Mouse (Mus musculus): Measurements from ENCODE around the gene Haus8.
"Not testable (repeated sequence)": the region's sequence is repeated elsewhere in the genome, so short reads cannot be mapped to it uniquely, and the experiment has no call there.

Gene Haus8

DNA sequence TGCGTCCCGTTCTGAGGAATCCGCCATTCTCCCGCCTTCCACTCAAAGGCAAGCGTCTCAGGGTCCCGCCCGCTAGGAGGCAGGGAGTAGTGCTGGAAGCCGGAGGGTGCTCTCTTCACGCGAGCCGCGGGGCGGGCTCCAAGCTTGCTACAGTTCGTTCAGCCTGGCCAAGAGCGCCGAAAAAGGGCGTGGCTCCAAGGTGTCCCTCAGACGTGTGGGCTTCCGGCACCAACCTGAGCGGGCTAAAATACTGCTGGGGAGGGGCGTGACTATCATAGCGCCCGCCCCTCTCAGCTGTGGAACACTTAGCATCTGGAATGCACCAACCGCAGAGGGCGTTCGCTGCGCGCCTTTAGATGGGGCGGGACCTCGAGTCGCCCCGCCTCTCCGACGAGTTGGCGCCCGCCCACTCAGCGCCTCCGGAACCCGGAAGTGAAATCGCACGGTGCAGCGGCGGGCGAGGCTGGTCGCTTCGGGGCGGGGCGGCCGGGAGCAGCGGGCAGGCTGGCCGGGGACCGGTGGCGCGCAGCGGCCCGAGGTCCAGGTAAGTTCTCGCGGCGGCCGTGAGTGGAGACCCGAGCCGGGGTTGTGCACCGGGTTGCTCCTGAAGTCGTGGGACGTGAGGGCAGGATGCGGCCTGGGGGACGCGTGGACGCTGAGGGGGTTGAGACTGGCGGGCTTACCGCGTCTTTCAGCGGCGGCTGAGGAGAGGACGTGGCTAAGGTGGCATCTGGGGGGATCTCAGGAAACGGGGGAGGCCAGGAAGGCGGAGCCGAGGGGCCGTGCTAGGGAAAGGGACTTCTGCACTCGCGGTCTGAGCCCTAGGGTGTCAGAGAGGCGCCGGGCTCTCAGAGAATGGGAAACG lies at the start of gene Haus8, which contains the start of gene Myo9b:
Haus8 (minus strand) TSS at position 649 of the 865 bp plus-strand sequence.
Myo9b (plus strand) TSS at position 429 of the 865 bp plus-strand sequence.
- peak; percentile 100 for DNase-seq (ENCODE audit: low read depth)

DNA sequence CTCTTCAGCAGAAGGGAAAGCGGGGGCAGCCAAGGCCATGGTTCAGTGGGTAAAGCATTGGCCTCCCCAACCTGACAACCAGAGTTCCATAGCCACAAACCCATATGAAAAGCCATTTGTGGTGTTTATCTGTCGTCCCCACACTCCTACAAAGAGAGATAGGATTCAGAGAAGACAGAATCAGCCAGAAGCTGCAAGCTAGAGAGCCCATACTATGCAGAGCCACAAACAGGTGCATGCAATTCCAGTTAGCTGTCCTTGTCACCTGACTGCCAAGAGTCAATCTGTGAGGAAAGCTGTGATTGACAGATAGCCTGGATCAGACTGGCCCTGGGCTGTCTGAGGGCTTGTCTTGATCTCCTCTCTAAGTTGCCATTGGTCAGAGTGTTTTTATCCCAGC lies 47.0 kb upstream of the Haus8 start:
- DNase-seq (ENCODE audit: low read depth): not testable (repeated sequence)

DNA sequence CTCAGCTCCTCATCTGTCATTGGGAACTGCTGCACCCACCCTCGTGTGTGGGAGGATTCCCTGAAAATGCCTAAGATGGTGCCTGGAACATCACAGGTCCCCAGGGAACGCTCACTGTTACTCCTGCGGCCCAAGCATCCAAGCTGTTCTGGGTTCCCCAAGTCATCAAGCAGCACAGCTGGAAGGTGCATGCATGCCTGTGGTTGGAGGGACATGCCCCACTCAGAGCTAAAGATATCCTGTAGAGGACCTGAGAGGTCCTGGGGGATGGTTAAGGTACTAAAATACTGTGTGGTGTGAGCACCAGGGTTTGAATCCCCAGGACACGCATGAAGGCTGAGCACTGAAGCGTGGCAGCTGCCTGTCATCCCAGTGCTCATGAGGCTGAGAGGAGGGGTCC lies 45.9 kb upstream of the Haus8 start:
- not testable (repeated sequence) for DNase-seq (ENCODE audit: low read depth)

DNA sequence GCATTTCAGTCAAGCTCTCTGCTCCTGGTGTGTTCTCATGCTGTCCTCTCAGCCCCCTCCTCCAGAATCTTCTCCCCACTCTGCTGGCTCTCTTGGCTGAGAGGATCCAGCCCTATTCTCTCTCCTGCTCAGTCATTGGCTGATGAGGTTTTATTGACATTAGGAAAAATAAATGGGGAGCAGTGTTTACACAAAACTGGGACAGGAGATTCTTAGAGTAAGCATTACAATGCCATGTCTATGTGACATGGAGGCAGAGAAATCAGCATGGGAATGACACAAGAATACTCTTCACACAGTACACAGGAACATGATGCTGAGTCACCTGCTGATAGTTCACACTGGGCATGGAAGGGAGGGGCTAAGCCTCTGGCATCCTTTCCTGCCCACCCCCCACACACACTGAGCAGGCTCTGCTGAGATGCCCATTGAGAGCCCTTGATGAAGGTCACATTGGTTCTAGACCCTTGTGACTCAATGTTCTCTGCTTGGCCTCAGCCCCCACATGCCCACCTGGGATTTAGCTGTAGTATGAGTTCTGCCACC lies 43.8 kb upstream of the Haus8 start:
- DNase-seq (ENCODE audit: low read depth): no peak

DNA sequence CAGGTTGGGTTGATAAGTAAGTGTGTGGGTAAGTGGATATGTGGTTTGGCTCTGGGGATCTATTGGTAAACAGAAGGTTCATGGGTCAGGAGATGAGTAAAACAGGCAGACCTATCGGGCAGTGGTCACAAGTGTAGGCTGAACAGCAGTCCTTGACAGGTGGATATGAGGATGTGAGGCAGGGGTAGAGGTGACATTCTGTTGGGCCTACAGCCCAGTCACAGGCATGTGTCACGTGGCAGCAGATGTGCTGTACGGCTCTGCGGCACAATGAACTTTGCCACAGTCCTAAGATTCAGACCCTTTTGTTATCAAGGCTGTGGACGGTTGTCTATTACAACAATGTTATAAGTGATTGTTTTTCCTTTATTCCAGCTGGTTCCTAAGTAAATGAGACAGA lies 43.2 kb upstream of the Haus8 start:
- DNase-seq (ENCODE audit: low read depth): no peak

DNA sequence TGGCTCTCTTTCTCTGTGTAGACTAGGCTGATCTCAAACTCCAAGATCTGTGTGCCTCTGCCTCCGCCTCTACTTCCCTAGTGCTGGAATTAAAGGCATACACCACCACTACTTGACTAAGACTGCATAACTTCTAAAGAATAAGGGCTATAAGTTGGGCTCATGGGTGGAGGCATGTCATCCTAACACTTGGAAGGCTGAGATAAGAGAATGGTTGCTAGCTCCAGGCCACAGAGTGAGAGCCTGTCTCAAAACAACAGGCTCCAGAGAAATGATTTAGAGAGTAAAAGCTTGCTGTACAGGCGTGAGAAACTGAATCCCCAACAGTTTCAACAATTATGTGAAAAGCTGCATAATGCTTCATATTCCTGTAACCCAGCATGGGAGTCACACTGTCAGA lies 41.2 kb upstream of the Haus8 start:
- DNase-seq (ENCODE audit: low read depth): no peak

DNA sequence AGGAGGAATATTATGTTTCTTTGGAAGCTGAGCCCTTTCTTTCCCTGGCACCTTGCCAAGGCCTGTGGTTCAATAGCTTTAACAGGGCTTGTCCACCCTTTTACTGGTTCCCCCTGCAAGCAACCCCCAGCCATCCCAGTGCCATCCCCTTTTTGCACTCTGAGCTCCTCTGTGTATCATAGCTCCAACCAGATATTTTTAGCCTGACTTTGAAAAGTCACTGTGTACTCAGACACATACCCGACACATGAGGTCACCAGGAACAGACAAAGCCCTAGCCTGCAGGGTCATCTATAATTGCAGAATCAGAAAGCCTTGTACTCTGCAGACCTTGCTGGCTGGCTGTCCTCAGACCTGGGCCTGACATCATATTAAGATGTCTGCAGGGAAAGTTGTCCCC lies 40.0 kb upstream of the Haus8 start:
- no peak for DNase-seq (ENCODE audit: low read depth)

DNA sequence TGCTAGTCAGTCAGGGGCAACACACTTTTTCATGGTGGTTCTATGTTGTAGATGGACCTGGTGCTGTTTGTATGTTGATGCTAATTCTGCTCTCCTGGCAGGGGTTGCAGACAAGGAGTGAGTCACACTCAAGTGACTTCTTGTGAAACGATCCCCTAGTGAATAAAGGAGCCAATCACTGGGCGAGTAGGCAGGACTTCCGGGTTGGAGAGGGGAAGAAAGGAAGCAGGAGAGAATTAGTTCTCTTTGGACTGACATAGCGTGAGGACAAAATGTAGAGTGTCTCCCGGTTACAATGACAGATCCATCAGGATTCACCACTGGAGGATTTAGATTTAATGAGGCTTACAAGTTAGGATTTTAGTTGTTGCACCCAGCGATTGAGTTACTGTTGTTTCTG lies 37.7 kb upstream of the Haus8 start:
- no peak for DNase-seq (ENCODE audit: low read depth)

DNA sequence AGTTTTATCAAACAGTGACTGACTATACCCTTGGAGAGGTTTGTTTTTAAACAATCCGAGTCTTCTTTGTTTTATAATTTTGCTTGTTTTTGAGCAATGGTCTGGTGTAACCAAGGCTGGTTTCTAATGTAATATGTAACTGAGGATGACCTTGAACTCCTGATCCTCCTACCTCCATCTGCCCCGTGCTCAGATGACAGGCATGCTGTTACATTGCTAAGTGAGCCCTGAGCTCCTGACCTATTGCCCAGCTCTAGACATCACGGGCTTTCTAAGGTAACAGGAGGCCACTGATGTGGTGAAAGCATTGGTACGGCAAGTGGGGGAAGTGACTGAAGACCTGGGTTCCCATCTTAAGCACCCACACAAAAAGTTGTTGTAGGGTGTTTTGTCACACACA lies 35.2 kb upstream of the Haus8 start:
- DNase-seq (ENCODE audit: low read depth): no peak

DNA sequence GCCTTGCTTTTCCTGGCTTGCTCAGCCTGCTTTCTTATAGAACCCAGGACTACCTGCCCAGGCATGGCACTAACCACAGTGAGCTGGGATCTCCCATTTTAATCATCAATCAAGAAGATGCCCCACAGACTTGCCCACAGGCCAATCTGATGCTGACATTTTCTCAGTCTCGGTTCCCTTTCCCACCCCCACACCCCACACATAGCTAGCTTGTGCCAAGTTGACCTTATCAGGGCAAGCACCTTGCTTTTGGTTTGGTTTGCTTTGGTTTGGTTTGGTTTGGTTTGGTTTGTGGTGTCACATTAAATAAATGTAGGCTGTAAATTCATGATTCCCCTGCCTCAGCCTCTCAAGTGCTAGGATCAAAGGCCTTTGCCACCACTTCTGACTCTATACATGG lies 34.6 kb upstream of the Haus8 start:
- DNase-seq (ENCODE audit: low read depth): no peak

DNA sequence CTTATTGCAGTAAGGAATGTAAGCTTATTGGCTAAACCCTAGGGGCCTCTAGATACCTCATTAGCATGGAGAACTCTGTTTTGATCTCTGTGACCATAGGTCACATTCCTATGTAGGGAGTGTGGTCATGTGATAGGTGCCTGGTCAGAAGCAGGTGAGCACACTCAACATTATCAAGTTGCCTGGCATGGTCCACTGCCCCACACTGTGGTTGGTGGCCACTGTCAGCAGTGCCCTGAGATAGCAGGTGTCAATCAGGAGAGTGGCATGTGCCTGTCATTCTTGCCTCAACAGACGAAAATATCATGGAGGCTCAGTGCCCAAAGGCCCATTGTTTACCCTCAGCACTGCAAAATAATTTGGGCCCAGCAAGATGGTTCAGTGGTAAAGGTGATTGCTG lies 33.3 kb upstream of the Haus8 start:
- no peak for DNase-seq (ENCODE audit: low read depth)

DNA sequence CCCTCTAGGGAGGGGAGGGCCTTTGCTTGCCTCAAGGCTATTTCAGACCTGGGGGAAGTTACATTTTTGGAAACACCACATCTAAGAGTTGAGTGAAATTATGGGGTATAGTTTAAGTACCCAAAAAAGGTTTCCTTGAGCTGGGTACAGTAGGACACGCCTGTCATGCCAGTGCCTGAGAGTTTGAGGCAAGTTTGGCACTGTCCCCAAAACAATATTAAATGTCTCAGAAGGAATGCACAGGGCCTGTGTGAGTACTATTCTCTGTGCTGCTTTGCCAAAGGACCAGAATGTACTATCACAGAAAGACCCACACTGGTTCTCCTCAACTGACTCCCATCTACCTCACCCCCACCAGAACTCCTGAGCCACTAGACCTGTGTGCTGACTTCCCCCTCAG lies 30.9 kb upstream of the Haus8 start:
- no peak for DNase-seq (ENCODE audit: low read depth)

DNA sequence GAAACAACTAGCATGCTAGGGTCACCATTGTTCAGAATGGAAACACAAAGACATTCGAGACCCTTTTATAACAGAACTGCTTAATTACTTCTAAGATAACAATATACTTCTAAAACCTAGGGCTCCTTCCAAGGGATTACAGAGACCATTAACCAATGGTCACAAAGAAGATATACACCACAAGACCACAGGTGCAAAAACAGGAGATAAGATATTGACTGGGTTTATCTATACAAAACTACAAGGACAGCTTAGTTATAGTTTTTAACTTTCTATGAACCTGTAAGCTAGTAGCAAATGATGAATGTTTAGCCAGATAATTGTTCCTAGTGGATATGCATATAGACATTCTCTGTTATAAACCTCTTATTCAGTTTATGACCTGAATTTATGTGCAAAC lies 30.1 kb upstream of the Haus8 start:
- no peak for DNase-seq (ENCODE audit: low read depth)

DNA sequence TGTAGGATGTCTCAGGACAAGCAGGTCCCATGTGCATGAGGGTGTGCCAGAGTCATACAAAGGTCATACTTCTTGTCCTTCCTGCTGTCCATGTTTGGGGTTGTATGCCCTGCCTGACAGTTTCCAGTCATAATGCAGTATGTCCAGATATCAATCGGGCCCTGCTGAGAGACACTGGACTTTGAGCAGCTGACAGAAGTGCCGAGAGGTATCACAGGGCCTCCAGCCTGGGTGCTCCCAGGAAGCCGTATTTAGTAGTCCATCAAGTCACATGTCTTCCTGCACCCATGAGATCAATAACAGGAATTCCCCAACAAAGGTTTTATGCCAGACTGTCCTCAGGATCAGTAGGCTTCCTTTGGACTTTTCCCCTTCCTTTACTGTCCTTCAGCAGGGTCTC lies 27.0 kb upstream of the Haus8 start:
- DNase-seq (ENCODE audit: low read depth): no peak

DNA sequence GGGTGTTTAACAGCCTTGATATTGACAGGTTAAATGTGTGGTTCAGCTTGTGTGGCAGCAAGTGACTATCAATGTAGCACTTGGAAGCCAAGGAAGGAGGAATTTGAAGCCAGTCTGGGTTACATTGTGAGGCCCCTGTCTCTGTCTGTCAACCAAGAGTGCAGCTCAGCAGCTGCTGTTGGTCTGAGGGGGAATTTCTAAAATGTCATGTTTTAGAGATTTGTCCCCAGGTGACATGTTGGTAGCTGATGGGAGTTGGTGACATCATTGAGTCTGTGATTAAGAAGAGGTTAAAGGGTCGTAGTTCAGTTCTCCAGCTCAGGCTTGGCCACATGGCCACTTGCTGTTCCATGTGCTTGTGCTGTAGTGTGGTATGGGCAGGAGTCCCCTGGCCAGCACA lies 24.7 kb upstream of the Haus8 start:
- no peak for DNase-seq (ENCODE audit: low read depth)

DNA sequence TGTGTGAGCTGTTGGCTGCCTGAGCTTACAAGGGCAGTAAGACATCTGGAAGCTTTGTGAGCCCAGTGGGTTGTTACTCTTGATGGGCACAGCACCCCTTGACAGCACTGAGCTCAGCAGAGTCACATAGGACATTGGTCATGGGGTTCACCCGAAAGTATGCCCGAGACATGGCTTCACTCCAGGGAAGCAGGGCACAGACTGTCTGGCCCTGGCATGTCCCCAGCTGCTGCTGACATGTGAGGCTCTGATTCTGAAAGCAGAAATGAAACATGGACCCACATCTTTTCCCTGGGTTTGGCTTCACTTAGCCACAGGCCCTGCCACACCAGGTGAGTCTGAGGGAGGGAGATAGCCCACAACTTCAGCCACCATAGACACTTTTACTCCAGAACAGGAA lies 24.1 kb upstream of the Haus8 start:
- no peak for DNase-seq (ENCODE audit: low read depth)

DNA sequence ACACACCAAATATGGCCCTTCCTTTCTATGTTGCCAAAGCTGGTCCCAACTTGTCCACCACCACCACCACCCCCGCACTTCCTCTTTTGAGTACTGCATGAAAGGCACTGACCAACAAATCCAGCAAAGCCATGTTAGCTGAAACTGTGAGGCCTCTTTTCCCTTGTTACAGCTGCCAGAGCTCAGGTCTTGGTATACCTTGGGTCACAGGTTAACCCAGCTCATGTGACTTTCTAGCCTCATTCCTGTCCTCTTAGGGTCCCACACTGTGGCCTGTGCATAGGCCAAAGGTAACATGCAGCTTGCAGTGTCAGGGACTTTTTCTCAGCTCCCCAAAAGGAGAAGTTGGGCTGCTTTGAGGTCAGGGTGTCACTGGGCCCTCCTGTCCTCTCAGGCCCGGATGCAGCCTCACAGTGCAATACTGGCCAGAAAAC lies 23.5 kb upstream of the Haus8 start:
- DNase-seq (ENCODE audit: low read depth): no peak

DNA sequence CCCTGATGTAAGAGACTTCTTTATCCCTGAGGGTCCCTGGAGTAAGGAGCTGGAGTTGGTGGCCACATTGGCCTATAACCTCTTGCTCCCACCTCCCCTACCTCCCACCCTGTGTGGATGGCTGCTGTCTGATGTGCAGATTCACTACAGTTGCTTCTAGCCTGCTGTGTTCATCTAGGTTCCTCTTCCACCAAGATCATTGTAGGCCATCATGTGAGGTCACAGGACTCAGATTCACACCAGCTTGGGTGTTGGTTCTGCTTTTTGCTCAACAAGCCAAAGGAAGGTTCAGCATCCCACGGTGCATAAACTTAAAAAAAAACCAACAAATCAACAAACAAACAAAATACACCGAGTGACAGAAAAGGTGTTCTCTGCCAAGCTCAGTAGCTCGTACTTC lies 21.2 kb upstream of the Haus8 start:
- not testable (repeated sequence) for DNase-seq (ENCODE audit: low read depth)

DNA sequence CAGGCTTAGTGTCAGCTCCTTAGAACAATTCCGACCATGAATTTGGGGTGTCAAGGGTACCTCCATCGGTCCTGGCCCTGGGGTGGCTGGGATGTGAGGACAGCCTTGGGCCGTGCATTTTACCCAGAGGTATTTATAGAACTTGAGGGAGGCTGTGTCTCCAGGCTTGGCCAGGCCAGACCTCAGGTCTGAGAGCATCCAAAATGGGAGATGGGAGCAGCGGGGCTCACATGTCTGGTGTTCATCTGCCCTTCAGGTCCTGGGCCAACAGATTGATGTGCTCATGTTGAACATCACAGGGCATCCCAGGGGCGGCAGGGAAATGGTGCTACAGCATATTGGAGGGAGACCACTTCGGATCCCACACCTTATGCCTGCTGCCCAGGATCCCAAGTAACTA lies 18.6 kb upstream of the Haus8 start:
- DNase-seq (ENCODE audit: low read depth): no peak

DNA sequence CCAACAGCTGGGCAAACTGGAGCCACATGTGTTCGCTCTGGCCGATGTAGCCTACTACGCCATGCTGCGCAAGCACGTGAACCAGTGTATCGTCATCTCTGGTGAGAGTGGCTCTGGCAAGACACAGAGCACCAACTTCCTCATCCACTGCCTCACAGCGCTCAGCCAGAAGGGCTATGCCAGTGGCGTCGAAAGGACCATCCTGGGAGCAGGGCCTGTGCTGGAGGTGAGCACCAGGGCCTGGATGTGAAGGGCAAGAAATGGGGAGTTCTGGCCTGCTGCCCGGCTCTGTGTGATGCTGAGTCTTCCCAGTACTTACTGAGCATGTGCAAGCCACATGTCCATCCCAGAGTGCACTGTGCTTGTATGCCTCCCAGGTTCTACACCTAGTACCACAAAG lies 18.2 kb upstream of the Haus8 start:
- no peak for DNase-seq (ENCODE audit: low read depth)

DNA sequence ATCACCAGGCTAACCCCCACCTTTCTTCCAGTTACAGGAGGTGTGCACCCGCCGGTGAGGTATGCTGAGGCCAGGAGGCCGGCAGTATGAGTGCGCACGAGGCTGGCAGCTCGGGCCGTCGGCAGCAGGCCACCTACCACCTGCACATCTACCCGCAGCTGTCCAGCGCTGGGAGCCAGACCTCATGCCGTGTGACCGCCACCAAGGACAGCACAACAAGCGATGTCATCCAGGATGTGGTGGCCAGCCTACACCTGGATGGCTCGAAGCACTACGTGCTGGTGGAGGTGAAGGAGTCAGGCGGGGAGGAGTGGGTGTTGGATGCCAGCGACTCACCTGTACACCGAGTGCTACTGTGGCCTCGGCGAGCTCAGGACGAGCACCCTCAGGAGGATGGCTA lies 17.5 kb upstream of the Haus8 start:
- no peak for DNase-seq (ENCODE audit: low read depth)

DNA sequence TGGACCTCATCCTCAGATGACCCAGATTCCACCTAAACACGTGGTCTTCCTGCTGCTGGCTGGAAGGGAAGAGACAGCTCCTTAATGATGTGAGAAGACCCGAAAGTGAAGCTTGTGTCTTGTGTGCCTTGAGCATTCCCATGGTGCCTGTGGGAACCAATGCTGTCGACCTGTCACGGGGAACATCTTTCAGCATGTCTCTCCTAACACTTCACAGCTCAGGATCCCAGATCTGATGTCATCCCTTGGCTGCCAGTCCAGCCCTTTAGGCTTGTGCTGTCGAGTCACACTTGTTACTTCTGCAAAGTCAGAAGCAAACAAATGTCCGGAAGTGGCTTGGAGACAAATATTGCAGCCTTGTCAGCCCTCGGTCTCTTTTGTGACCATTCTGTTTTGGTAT lies 16.4 kb upstream of the Haus8 start:
- DNase-seq (ENCODE audit: low read depth): no peak

DNA sequence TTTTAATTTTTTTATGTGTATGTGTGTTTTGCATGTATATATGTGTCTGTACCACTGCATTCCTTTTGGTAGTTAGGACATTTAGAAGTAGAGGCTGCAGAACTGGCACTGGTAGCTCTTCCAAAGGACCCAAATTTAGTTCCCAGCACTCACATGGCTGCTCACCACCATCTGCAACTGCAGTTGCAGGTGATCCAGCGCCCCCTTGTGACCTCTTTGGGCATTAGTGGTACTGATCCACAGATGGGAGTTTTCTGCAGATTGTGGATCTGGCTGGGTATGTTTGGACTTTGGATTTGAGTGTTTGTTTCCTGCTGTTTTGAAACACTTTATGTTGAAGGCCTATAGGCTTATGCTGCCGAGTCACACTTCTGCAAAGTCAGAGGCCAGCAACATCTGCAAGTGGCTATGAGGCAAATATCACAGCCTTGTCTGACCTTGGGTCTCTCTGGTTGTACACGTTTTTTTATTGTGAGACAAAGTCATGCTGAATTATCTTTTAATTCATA lies 15.8 kb upstream of the Haus8 start:
- no peak for DNase-seq (ENCODE audit: low read depth)

DNA sequence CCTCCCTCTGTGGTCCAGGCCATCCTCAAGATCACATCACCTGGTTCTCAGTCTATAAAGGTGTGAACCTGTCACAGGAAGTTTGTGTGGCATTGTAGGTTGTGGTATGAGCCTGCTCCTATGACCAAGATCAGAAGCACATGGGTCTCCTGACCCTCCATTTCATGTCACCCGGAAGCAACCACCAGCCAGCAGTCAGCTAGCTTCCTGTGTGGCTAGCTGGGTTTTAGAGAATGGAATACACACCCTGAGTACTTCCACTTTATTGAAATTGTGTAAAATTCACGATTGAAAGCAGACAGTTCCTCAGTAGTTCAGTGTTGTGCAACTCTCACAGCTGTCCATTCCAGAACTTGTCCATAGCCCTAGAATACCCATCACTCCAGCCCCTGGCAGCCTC lies 13.5 kb upstream of the Haus8 start:
- DNase-seq (ENCODE audit: low read depth): peak; percentile 39
